Mouse (Mus musculus) midbrain, embryonic 14.5 days (tissue): ENCODE data around the gene Fth1. TPM values are rescaled to one million over a fixed set of nuclear protein-coding genes. Genes with fewer than 3 reads are reported as not detected.

Experiments used
- ATAC-seq: fragments of 200-750 bp; cut with Nextera tagmentation; 2 replicates; pipeline ENCODE4 v1.8.0; 2017; ENCODE audit warnings: moderate number of reproducible peaks, moderate library complexity; ENCODE audit not compliant: low FRiP score, low TSS enrichment
- DNase-seq: peaks from one replicate; pipeline ENCODE4 v3.0.0-alpha.2; 2015
- H3K27ac ChIP-seq: fragments of 300-500 bp; sonication (generic); replicated peaks from 2 replicates; pipeline ENCODE4 v1.5.1; 2014; ENCODE audit warnings: mild to moderate bottlenecking, low read depth, low read length, moderate library complexity
- H3K27me3 ChIP-seq: fragments of 300-500 bp; sonication (generic); 2 replicates; pipeline ENCODE4 v1.6.1; 2014; ENCODE audit warnings: low read length, control low read depth, mixed read lengths; ENCODE audit not compliant: control insufficient read depth, insufficient read depth
- H3K36me3 ChIP-seq: fragments of 300-500 bp; sonication (generic); 2 replicates; pipeline ENCODE4 v1.6.1; 2014; ENCODE audit warnings: low read length, control low read depth; ENCODE audit not compliant: control insufficient read depth, insufficient read depth
- H3K4me1 ChIP-seq: fragments of 300-500 bp; sonication (generic); 2 replicates; pipeline ENCODE4 v1.6.1; 2014; ENCODE audit warnings: mild to moderate bottlenecking, antibody characterized with exemption, low read length, control low read depth; ENCODE audit not compliant: control insufficient read depth, insufficient read depth
- H3K4me2 ChIP-seq: fragments of 300-500 bp; sonication (generic); 2 replicates; pipeline ENCODE4 v1.6.1; 2014; ENCODE audit warnings: mild to moderate bottlenecking, low read length, moderate library complexity
- H3K4me3 ChIP-seq: fragments of 300-500 bp; sonication (generic); replicated peaks from 2 replicates; pipeline ENCODE4 v1.5.1; 2014; ENCODE audit warnings: low read depth, low read length
- H3K9ac ChIP-seq: fragments of 300-500 bp; sonication (generic); replicated peaks from 2 replicates; pipeline ENCODE4 v1.6.1; 2014; ENCODE audit warnings: mild to moderate bottlenecking, low read length, moderate library complexity
- H3K9me3 ChIP-seq: fragments of 300-500 bp; sonication (generic); 2 replicates; pipeline ENCODE4 v1.6.1; 2016; ENCODE audit warnings: low read length, control low read depth, mixed read lengths; ENCODE audit not compliant: control insufficient read depth
- WGBS: fragments of 180-500 bp; shearing (Covaris S2); extraction: QIAGEN DNeasy Blood & Tissue Kit; methylation state at CpG from one replicate; pipeline ENCODE4 v1.1.7; 2014; 5-methylcytosine and 5-hydroxymethylcytosine counted together
- polyA plus RNA-seq: library from polyadenylated mRNA; unstranded; fragments of >200 nt; fragmentation: Nextera tagmentation; extraction: Ambion mirVana; gene quantifications from 2 replicates; pipeline ENCODE4 v1.2.1, GENCODE M21; 2014

Fth1 gene
- polyA plus RNA-seq, 1 experiment from 2014 or later, result 1,477 TPM

DNA sequence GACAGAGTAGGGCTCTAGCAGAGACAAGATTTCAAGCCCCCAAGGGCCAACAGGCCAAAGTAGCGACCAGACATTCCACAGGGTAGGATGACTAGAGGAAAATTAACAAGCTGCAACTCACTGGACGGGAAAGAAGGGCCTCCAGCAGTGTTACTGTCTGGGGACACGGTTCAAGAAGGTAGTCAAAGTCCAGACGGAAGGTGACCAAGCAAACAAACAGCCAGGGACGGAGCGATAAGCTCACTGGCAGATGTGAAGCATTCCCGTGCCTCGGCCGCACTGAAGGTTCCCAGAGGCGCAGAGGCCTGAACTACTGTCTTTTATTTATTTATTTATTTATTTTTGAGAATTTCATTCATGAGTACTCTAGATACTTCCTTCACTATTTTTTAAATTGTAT is 3.3 kb upstream of the Fth1 start:
- Histone ChIP-seq H3K27ac (no peak overlapping the region), H3K36me3 (no peaks in the 10 kb centered on the region), H3K27me3 (no peaks in the 10 kb centered on the region), H3K9ac (no peak overlapping the region), H3K4me1 (0 out of 2 replicates have a peak, but pooled peaks cover 7% of the 10 kb centered on the region), H3K9me3 (no peaks in the 10 kb centered on the region), H3K4me2 (no peak overlapping the region), H3K4me3 (no peak overlapping the region)
- DNase-seq (no peak), ATAC-seq (no peak)
- 88% methylated on average over 10 of the region's 10 CpGs for WGBS

DNA sequence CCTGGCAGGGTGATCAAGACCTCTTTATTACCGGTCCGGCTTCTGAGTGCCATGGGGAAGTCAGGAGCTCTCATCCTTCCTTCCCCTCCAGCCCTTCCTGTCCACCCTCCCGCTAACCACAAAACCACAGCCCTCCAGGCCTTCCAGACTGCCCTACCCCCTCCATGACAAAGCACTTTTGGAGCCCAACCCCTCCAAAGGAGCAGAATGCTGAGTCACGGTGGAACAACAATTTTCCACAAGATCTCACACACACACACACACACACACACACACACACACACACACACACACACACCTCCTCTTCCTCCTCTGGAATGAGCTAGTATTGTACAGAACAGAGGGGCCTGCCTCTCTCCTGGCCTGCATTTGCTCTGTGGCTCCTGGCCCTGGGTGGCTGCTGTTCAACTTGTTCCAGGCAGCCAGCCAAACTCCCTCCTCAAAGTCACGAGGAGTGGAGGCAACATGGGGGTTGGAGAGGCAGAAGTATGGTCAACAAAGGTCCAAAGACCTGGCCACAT is 1.9 kb upstream of the Fth1 start:
- no peak overlapping the region for H3K27ac ChIP-seq
- no peak for ATAC-seq
- peaks cover 10% of the 10 kb centered on the region for H3K4me1 ChIP-seq
- no peak overlapping the region for H3K4me3 ChIP-seq
- no peaks in the 10 kb centered on the region for H3K9me3 ChIP-seq
- H3K27me3 ChIP-seq, result no peaks in the 10 kb centered on the region
- no peak overlapping the region for H3K9ac ChIP-seq
- no peak overlapping the region for H3K4me2 ChIP-seq
- WGBS, result 65% methylated on average over 5 of the region's 5 CpGs
- no peak for DNase-seq
- no peaks in the 10 kb centered on the region for H3K36me3 ChIP-seq

DNA sequence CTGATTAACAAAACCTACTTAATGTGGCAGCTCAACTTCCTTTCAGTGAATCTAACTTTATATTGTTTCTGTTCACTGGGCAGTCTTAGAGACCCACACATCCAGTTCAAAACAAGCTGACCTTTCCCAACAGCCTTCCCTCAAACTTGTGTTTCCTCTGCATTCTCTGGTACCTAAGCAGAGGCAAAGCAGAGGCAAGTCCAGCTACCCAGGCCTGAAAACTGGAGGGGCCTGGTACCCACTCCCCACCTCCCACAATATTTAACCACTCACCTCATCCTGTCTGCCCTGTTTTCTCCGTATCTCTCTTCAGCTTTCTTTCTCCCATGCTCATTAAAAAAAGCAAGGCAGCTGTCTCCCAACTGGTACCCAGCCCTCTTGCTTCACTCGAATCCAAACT is 1.2 kb upstream of the Fth1 start:
- Histone ChIP-seq H3K4me2 (no peak overlapping the region), H3K9ac (no peak overlapping the region)
- DNase-seq, result no peak

DNA sequence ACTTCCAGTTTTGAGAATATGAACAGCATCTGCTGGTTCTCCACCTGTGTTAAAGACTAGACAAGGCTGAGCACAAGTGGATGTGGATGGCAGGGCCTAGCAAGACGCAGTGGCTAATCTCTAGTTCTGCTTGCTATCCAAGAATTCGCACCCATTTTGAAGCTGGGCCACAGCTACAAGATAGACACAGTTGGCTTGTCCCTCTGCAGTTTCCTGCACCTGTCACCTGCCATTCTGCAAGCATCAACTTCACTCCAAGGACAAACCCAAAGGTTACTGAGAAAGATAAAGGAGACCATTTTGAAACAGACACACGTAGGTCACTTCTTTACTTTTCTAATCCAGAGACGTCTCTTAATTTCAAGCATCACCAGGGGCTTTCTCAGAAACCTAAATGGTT is 1.2 kb downstream of the Fth1 start:
- 61% methylated on average over 4 of the region's 4 CpGs for WGBS
- Histone ChIP-seq H3K4me1 (peaks cover 19% of the 10 kb centered on the region), H3K4me2 (peak overlapping the region; percentile 85), H3K4me3 (peak overlapping the region; percentile 85), H3K27ac (peak overlapping the region; percentile 92), H3K9ac (peak overlapping the region; percentile 76; the same call in 1 of the 2 replicates), H3K27me3 (no peaks in the 10 kb centered on the region), H3K9me3 (no peaks in the 10 kb centered on the region), H3K36me3 (peaks cover 23% of the 10 kb centered on the region)
- DNase-seq, result no peak
- no peak for ATAC-seq

More for the DNA sequence above, 1.2 kb upstream of the Fth1 start:
- no peaks in the 10 kb centered on the region for H3K9me3 ChIP-seq
- peaks cover 17% of the 10 kb centered on the region for H3K4me1 ChIP-seq
- no peaks in the 10 kb centered on the region for H3K27me3 ChIP-seq
- no peak overlapping the region for H3K4me3 ChIP-seq
- no peak overlapping the region for H3K27ac ChIP-seq
- H3K36me3 ChIP-seq, result peaks cover 3% of the 10 kb centered on the region
- ATAC-seq, result no peak
- WGBS, result 83% methylated on average over 2 of the region's 2 CpGs

DNA sequence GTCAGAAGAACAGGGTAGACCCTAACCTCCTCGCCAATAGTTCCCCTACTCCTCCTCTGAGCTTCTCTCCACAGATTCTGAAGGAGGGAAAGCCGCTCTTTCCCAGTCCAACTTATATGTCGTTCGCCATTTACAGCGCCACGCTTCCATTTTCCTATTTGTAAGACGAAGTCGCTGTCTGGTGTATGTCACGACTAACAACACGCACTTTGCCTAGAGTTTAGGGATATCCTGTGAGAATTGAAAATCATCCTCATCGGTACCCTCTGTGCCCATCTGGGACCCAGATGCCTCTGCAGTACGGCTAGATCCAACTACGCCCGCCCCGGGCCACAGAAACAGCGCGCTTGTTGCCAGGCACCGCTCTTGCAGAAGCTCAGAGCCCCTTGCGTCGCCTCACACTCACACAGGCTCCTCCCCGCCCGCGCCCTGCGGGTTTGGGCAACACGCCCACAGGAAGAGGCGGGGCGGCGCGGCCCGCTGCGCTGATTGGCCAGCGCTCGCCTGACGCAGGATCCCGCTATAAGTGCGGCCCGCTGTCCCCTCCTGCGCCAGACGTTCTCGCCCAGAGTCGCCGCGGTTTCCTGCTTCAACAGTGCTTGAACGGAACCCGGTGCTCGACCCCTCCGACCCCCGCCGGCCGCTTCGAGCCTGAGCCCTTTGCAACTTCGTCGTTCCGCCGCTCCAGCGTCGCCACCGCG is 1.9 kb downstream of the Fth1 start:
- Histone ChIP-seq H3K4me1 (peaks cover 19% of the 10 kb centered on the region), H3K4me3 (peak overlapping the region; percentile 85), H3K4me2 (peak overlapping the region; percentile 85), H3K9ac (peak overlapping the region; percentile 76), H3K36me3 (peaks cover 26% of the 10 kb centered on the region), H3K27ac (peak overlapping the region; percentile 92), H3K9me3 (no peaks in the 10 kb centered on the region), H3K27me3 (no peaks in the 10 kb centered on the region)
- peak; percentile 99 for DNase-seq
- under 1% methylated on average over 59 of the region's 59 CpGs for WGBS
- peak; percentile 99 for ATAC-seq

DNA sequence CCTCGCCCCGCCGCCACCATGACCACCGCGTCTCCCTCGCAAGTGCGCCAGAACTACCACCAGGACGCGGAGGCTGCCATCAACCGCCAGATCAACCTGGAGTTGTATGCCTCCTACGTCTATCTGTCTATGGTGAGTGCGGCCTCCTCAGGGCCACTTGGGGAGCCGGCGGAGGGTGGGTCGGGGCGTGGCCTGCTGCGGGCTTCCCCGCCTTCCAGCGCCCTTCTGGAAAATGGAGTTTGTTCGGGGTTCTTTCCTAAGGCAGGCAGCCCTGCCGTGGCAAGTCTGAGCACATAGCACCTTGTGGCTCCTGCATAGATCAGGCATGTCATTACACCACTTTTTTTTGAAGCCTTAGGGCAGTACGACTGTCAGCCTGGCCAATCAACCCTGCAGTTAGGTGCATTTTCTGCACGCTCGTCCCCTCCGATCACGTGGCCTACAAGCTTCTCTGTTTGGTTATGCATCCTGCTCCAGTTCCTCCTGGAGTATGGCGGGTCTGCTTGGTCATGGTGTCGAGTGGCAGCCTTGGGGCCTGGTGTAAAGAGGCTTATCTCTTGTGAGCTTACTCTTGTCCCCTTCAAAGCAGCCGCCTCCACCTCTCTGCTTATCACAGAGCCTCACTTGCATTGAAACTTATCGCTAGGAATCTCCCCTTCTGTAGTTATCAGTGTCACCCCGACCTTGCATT is 2.6 kb downstream of the Fth1 start:
- Histone ChIP-seq H3K9ac (peak overlapping the region; percentile 76), H3K4me3 (peak overlapping the region; percentile 85), H3K9me3 (no peaks in the 10 kb centered on the region), H3K36me3 (peaks cover 26% of the 10 kb centered on the region), H3K27ac (peak overlapping the region; percentile 92), H3K27me3 (no peaks in the 10 kb centered on the region), H3K4me2 (peak overlapping the region; percentile 85), H3K4me1 (peaks cover 19% of the 10 kb centered on the region)
- DNase-seq (peak; percentile 62), ATAC-seq (peak; percentile 79)
- WGBS, result under 1% methylated on average over 31 of the region's 31 CpGs

DNA sequence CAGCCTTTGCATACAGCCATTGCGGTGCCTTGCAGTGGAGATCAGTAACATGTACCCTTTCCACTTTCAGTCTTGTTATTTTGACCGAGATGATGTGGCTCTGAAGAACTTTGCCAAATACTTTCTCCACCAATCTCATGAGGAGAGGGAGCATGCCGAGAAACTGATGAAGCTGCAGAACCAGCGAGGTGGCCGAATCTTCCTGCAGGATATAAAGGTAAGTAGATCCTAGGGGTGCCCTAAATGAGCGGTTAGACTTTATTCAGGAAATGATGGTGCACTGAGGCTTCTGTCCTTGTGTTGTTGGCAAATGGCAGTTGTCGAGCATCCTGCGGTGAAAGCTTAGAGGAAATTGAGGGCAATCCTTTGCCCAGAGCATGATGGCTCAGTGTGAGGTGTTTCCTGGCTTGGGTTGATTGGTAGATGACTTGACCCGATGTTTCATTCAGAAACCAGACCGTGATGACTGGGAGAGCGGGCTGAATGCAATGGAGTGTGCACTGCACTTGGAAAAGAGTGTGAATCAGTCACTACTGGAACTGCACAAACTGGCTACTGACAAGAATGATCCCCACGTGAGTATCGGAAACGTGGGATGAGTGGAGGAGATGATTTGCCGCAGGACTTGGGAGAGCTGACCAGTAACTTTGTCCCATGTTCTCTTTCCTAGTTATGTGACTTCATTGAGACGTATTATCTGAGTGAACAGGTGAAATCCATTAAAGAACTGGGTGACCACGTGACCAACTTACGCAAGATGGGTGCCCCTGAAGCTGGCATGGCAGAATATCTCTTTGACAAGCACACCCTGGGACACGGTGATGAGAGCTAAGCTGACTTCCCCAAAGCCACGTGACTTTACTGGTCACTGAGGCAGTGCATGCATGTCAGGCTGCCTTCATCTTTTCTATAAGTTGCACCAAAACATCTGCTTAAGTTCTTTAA is 4.0 kb downstream of the Fth1 start:
- DNase-seq, result no peak
- Histone ChIP-seq H3K4me2 (peak overlapping the region; percentile 85), H3K4me3 (peak overlapping the region; percentile 85; the same call in 1 of the 2 replicates), H3K27ac (no peak overlapping the region), H3K36me3 (peaks cover 26% of the 10 kb centered on the region), H3K4me1 (peaks cover 19% of the 10 kb centered on the region), H3K27me3 (no peaks in the 10 kb centered on the region), H3K9ac (peak overlapping the region; percentile 76; the same call in 1 of the 2 replicates), H3K9me3 (no peaks in the 10 kb centered on the region)
- ATAC-seq, result no peak
- 92% methylated on average over 20 of the region's 20 CpGs for WGBS

DNA sequence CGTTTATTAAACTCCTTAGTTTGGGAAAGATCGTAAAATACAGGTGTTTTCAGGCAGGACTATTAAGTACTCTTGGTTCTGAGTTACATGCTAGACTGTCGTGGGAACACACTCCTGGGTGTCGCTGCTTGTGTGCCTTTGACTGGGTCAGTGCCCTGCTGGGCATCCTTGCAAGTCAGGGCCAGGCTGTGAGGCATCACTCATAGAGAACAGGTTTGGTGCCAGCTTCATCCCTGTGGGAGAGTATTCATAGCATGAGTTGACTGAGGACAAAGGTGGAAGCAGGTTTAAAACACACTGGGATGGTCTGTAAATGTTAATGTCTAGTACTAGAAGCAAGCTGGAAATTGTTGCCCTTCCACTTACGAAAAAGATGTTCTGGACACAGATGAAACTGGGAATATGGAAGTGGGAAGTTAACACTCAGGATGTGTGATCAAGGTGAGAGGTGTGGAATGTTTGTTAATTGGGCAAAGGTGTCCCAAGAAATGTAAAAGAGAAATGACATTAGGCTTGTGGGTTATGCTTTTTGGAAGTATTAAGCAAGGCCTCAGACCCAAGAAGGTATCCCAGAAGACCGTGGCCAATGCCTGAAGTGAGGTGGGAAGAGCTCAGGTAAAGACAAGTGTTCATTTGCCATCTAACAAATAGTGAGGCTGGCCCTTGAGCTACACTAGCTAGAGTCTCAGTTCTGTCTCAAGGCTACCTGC is 4.9 kb downstream of the Fth1 start:
- Histone ChIP-seq H3K27me3 (no peaks in the 10 kb centered on the region), H3K4me1 (peaks cover 19% of the 10 kb centered on the region), H3K36me3 (peaks cover 26% of the 10 kb centered on the region), H3K4me2 (no peak overlapping the region), H3K4me3 (no peak overlapping the region), H3K9ac (no peak overlapping the region), H3K9me3 (no peaks in the 10 kb centered on the region), H3K27ac (no peak overlapping the region)
- ATAC-seq (no peak), DNase-seq (no peak)
- WGBS, result 91% methylated on average over 6 of the region's 6 CpGs
